Mouse (Mus musculus) forebrain, embryonic 10.5 days (tissue): Measurements from ENCODE around the gene Tacc2. TPM values are rescaled to one million over a fixed set of nuclear protein-coding genes. Genes with fewer than 3 reads are reported as not detected.
"Not testable (repeated sequence)": the region's sequence is repeated elsewhere in the genome, so short reads cannot be mapped to it uniquely, and the experiment has no call there.

Source experiments
- DNase-seq: peaks from one replicate; pipeline ENCODE4 v3.0.0-alpha.2; 2017; ENCODE audit warnings: low spot score; ENCODE audit errors: extremely low spot score
- H3K27ac ChIP-seq: fragments of 300-500 bp; sonication (generic); 2 replicates; pipeline ENCODE4 v1.5.1; 2016; ENCODE audit warnings: mild to moderate bottlenecking
- H3K27me3 ChIP-seq: fragments of 300-500 bp; sonication (generic); 2 replicates; pipeline ENCODE4 v1.6.1; 2016; ENCODE audit warnings: mild to moderate bottlenecking; ENCODE audit not compliant: poor library complexity, severe bottlenecking
- H3K36me3 ChIP-seq: fragments of 300-500 bp; sonication (generic); replicated peaks from 2 replicates; pipeline ENCODE4 v1.6.1; 2016; ENCODE audit warnings: mild to moderate bottlenecking, moderate library complexity
- H3K4me1 ChIP-seq: fragments of 300-500 bp; sonication (generic); 2 replicates; pipeline ENCODE4 v1.6.1; 2016
- H3K4me3 ChIP-seq: fragments of 300-500 bp; sonication (generic); 2 replicates; pipeline ENCODE4 v1.5.1; 2016; ENCODE audit warnings: mild to moderate bottlenecking, moderate library complexity
- H3K9me3 ChIP-seq: fragments of 300-500 bp; sonication (generic); 2 replicates; pipeline ENCODE4 v1.6.1; 2016; ENCODE audit warnings: mild to moderate bottlenecking, moderate library complexity
- WGBS: fragments of 180-500 bp; shearing (Covaris S2); methylation state at CpG from one replicate; pipeline ENCODE4 v1.1.7; 2016; 5-methylcytosine and 5-hydroxymethylcytosine counted together
- polyA plus RNA-seq: library from polyadenylated mRNA; unstranded; fragments of >200 nt; fragmentation: Nextera tagmentation; extraction: Ambion mirVana; gene quantifications from 2 replicates; pipeline ENCODE4 v1.2.1, GENCODE M21; 2016

The Tacc2 gene
- polyA plus RNA-seq, 1 experiment from 2014 or later, result 40.3 TPM

GRCm38 (mm10) chr7:130648061-130648460, 70.8 kb downstream of the Tacc2 start:
- H3K36me3 ChIP-seq, result no peaks in the 10 kb centered on the region
- peaks cover 64% of the 10 kb centered on the region for H3K4me1 ChIP-seq
- DNase-seq, result no peak
- H3K4me3 ChIP-seq, result no peak overlapping the region; the same call in 1 of the 2 replicates
- no peaks in the 10 kb centered on the region; the same call in 1 of the 2 replicates for H3K9me3 ChIP-seq
- H3K27ac ChIP-seq, result no peak overlapping the region
- WGBS, result 82% methylated on average over 4 of the region's 4 CpGs
- H3K27me3 ChIP-seq, result peaks cover 16% of the 10 kb centered on the region; the same call in 1 of the 2 replicates

GRCm38 (mm10) chr7:130649257-130649656, 72.0 kb downstream of the Tacc2 start:
- no peak overlapping the region for H3K4me3 ChIP-seq
- peaks cover 6% of the 10 kb centered on the region; the same call in 1 of the 2 replicates for H3K27me3 ChIP-seq
- peaks cover 63% of the 10 kb centered on the region for H3K4me1 ChIP-seq
- no peak for DNase-seq
- peak overlapping the region; percentile 52 for H3K27ac ChIP-seq
- H3K36me3 ChIP-seq, result no peaks in the 10 kb centered on the region
- no peaks in the 10 kb centered on the region; the same call in 1 of the 2 replicates for H3K9me3 ChIP-seq
- 45% methylated on average over 7 of the region's 7 CpGs for WGBS

GRCm38 (mm10) chr7:130650621-130651020, 73.4 kb downstream of the Tacc2 start:
- no peak overlapping the region for H3K27ac ChIP-seq
- no peaks in the 10 kb centered on the region for H3K27me3 ChIP-seq
- no peak for DNase-seq
- no peak overlapping the region for H3K4me3 ChIP-seq
- H3K36me3 ChIP-seq, result no peaks in the 10 kb centered on the region
- 95% methylated on average over 5 of the region's 5 CpGs for WGBS
- no peaks in the 10 kb centered on the region for H3K9me3 ChIP-seq
- peaks cover 59% of the 10 kb centered on the region for H3K4me1 ChIP-seq

GRCm38 (mm10) chr7:130653036-130653555, 75.9 kb downstream of the Tacc2 start:
- WGBS, result 66% methylated on average over 6 of the region's 6 CpGs
- H3K4me1 ChIP-seq, result peaks cover 35% of the 10 kb centered on the region
- H3K4me3 ChIP-seq, result no peak overlapping the region
- DNase-seq, result no peak
- no peak overlapping the region for H3K27ac ChIP-seq
- H3K36me3 ChIP-seq, result no peaks in the 10 kb centered on the region
- no peaks in the 10 kb centered on the region for H3K27me3 ChIP-seq
- no peaks in the 10 kb centered on the region for H3K9me3 ChIP-seq

GRCm38 (mm10) chr7:130654562-130654961, 77.3 kb downstream of the Tacc2 start:
- no peak overlapping the region for H3K4me3 ChIP-seq
- H3K9me3 ChIP-seq, result no peaks in the 10 kb centered on the region
- no peak for DNase-seq
- peaks cover 20% of the 10 kb centered on the region for H3K4me1 ChIP-seq
- 81% methylated on average over 2 of the region's 2 CpGs for WGBS
- H3K36me3 ChIP-seq, result peaks cover under 1% of the 10 kb centered on the region
- no peak overlapping the region for H3K27ac ChIP-seq
- no peaks in the 10 kb centered on the region for H3K27me3 ChIP-seq

- Histone ChIP-seq H3K4me1 (peaks cover 24% of the 10 kb centered on the region), H3K27ac (no peak overlapping the region), H3K9me3 (no peaks in the 10 kb centered on the region), H3K36me3 (peaks cover 3% of the 10 kb centered on the region), H3K27me3 (no peaks in the 10 kb centered on the region), H3K4me3 (no peak overlapping the region)
- DNase-seq, result no peak
- WGBS, result 92% methylated on average over 8 of the region's 8 CpGs
Measured at GRCm38 (mm10) chr7:130656965-130657364, 79.7 kb downstream of the Tacc2 start.

GRCm38 (mm10) chr7:130657751-130658150, 80.5 kb downstream of the Tacc2 start:
- H3K36me3 ChIP-seq, result peaks cover 3% of the 10 kb centered on the region
- H3K4me1 ChIP-seq, result peaks cover 24% of the 10 kb centered on the region
- H3K4me3 ChIP-seq, result no peak overlapping the region
- no peaks in the 10 kb centered on the region for H3K27me3 ChIP-seq
- no peak overlapping the region for H3K27ac ChIP-seq
- no peaks in the 10 kb centered on the region for H3K9me3 ChIP-seq
- WGBS, result 88% methylated on average over 13 of the region's 13 CpGs
- no peak for DNase-seq

GRCm38 (mm10) chr7:130659129-130659528, 81.9 kb downstream of the Tacc2 start:
- Histone ChIP-seq H3K27ac (no peak overlapping the region), H3K4me1 (peaks cover 14% of the 10 kb centered on the region), H3K27me3 (no peaks in the 10 kb centered on the region), H3K36me3 (peaks cover 16% of the 10 kb centered on the region), H3K9me3 (peaks cover 10% of the 10 kb centered on the region), H3K4me3 (no peak overlapping the region)
- DNase-seq, result no peak
- 97% methylated on average over 5 of the region's 5 CpGs for WGBS

GRCm38 (mm10) chr7:130662250-130662649, 85.0 kb downstream of the Tacc2 start:
- Histone ChIP-seq H3K9me3 (peaks cover 20% of the 10 kb centered on the region), H3K36me3 (peaks cover 33% of the 10 kb centered on the region), H3K27me3 (no peaks in the 10 kb centered on the region), H3K27ac (peak overlapping the region; percentile 62), H3K4me3 (no peak overlapping the region), H3K4me1 (peaks cover 15% of the 10 kb centered on the region)
- 58% methylated on average over 5 of the region's 5 CpGs for WGBS
- no peak for DNase-seq

- no peak for DNase-seq
- H3K27ac ChIP-seq, result peak overlapping the region; percentile 62
- 82% methylated on average over 4 of the region's 4 CpGs for WGBS
- no peak overlapping the region for H3K4me3 ChIP-seq
- peaks cover 33% of the 10 kb centered on the region for H3K36me3 ChIP-seq
- no peaks in the 10 kb centered on the region for H3K27me3 ChIP-seq
- peaks cover 19% of the 10 kb centered on the region for H3K4me1 ChIP-seq
- H3K9me3 ChIP-seq, result peaks cover 20% of the 10 kb centered on the region
Measured at GRCm38 (mm10) chr7:130662869-130663268, 85.6 kb downstream of the Tacc2 start.

- Histone ChIP-seq H3K36me3 (peaks cover 33% of the 10 kb centered on the region), H3K4me1 (peaks cover 26% of the 10 kb centered on the region), H3K27me3 (no peaks in the 10 kb centered on the region), H3K27ac (no peak overlapping the region), H3K9me3 (peaks cover 20% of the 10 kb centered on the region), H3K4me3 (no peak overlapping the region)
- no peak for DNase-seq
- WGBS, result 92% methylated on average over 5 of the region's 5 CpGs
Measured at GRCm38 (mm10) chr7:130664037-130664436, 86.8 kb downstream of the Tacc2 start.

- no peaks in the 10 kb centered on the region for H3K27me3 ChIP-seq
- WGBS, result 90% methylated on average over 5 of the region's 5 CpGs
- H3K4me1 ChIP-seq, result peaks cover 32% of the 10 kb centered on the region
- peaks cover 20% of the 10 kb centered on the region for H3K9me3 ChIP-seq
- peaks cover 31% of the 10 kb centered on the region for H3K36me3 ChIP-seq
- no peak overlapping the region for H3K27ac ChIP-seq
- no peak for DNase-seq
- H3K4me3 ChIP-seq, result no peak overlapping the region
Measured at GRCm38 (mm10) chr7:130664629-130665028, 87.4 kb downstream of the Tacc2 start.

- no peak overlapping the region for H3K27ac ChIP-seq
- H3K9me3 ChIP-seq, result peaks cover 20% of the 10 kb centered on the region
- H3K27me3 ChIP-seq, result no peaks in the 10 kb centered on the region
- peaks cover 39% of the 10 kb centered on the region for H3K4me1 ChIP-seq
- H3K4me3 ChIP-seq, result no peak overlapping the region
- no peak for DNase-seq
- H3K36me3 ChIP-seq, result peaks cover 30% of the 10 kb centered on the region
- WGBS, result 95% methylated on average over 9 of the region's 9 CpGs
Measured at GRCm38 (mm10) chr7:130665358-130665757, 88.1 kb downstream of the Tacc2 start.

GRCm38 (mm10) chr7:130668013-130668412, 90.8 kb downstream of the Tacc2 start:
- not testable (repeated sequence) for H3K4me3 ChIP-seq
- H3K4me1 ChIP-seq, result peaks cover 42% of the 10 kb centered on the region

More at GRCm38 (mm10) chr7:130668013-130668412, 90.8 kb downstream of the Tacc2 start:
- H3K27ac ChIP-seq, DNase-seq, H3K27me3 ChIP-seq: not testable (repeated sequence)
- Histone ChIP-seq H3K9me3 (peaks cover 20% of the 10 kb centered on the region), H3K36me3 (peaks cover 28% of the 10 kb centered on the region)
- WGBS, result 66% methylated on average over 1 of the region's 1 CpGs
